Mouse (Mus musculus): ENCODE data around the gene Lpgat1. TPM values are rescaled to one million over a fixed set of nuclear protein-coding genes. Genes with fewer than 3 reads are reported as not detected.

Lpgat1 gene
- polyA plus RNA-seq, 1 experiment from 2014 or later, result 32.2 TPM

DNA sequence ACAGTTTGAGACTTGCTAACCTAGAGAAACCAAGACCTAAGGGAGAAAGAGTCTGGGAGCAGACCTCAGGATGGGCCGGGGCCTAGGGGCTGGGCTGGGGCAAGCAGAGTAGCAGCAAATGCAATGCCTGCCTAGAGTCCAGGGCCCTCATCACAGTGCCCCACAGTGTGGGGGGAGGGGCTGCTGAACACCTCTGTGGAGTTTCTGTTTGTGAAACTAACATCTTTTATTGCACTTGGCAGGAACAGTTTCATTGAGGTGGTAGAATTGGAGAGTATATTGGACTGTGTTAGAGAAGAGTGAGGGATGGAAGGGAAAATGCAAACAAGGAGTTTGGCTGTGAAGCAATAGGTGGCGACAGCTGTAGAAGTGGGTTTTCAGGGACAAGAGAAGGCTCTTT, 21.1 kb downstream of the Lpgat1 start:
- Histone ChIP-seq H3K9me3 (no peaks in the 10 kb centered on the region), H3K4me2 (replicated peaks) (no peak overlapping the region), H3K27me3 (no peaks in the 10 kb centered on the region), H3K36me3 (peaks cover 4% of the 10 kb centered on the region; the same call in 1 of the 2 replicates), H3K4me3 (no peak overlapping the region), H3K27ac (replicated peaks) (no peak overlapping the region), H3K9ac (replicated peaks) (no peak overlapping the region), H3K4me1 (no peaks in the 10 kb centered on the region)
- 93% methylated on average over 2 of the region's 2 CpGs for WGBS
- ATAC-seq (replicated peaks), result no peak

DNA sequence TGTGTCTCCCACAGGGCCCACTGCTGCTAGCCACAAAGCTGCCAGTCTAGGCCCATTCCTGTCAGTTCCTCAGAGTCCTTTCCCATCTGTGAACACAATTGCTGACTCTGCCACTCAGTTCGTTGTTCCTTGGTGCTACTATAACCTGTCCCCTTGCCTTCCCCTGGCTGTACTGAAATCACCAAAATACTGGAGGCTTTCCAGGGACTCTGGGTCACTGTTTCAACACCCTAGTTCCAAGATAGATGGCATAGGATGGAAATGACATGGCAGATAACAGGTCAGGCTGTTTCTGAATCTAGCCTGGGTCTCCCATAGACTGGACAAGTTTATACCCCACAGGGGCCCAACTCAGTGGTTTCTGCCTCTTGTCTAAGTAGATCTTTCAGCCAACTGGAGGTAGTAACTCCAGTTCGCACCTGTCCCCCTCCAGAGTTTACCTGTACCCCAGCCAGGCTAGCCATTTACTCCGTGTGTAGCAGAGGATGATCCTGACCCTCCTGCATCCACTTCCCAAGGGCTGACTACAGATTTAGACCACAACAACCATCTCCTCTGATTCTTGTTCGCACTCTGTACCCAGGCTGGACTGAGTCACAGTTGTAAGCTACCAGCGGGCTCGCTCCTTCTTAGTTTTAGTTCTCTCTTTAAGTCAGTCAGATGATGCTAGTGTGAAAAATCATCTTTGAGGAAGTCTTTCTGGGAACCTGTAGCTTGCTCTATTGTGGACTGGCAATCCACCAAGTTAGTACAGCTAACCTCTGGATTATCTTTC, 23.1 kb downstream of the Lpgat1 start:
- Histone ChIP-seq H3K9ac (replicated peaks) (no peak overlapping the region), H3K4me1 (no peaks in the 10 kb centered on the region), H3K4me3 (no peak overlapping the region), H3K4me2 (replicated peaks) (no peak overlapping the region), H3K9me3 (no peaks in the 10 kb centered on the region), H3K27ac (replicated peaks) (no peak overlapping the region), H3K36me3 (no peaks in the 10 kb centered on the region), H3K27me3 (no peaks in the 10 kb centered on the region)
- ATAC-seq (replicated peaks), result no peak
- WGBS, result 91% methylated on average over 6 of the region's 6 CpGs

DNA sequence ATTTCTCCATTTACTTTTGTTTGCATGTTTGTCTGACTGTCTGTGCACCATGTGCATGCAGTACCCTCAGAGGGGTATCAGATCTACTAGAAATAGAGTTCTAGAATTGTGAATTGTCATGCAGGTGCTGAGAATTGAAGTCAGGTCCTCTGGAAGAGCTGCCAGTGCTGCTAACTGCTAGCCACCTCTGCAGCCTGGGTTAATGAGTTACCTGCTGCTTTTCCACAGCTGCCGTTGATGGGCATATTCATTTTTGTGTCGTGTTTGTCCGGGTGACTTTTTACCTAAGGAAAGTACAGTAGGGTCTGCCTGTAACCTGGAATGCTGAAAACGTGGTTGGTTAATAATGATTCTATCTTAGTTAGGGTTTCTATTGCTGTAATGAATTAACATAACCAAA, 24.0 kb downstream of the Lpgat1 start:
- Histone ChIP-seq H3K27me3 (no peaks in the 10 kb centered on the region), H3K4me1 (no peaks in the 10 kb centered on the region), H3K27ac (replicated peaks) (no peak overlapping the region), H3K4me3 (no peak overlapping the region), H3K9me3 (no peaks in the 10 kb centered on the region), H3K9ac (replicated peaks) (no peak overlapping the region), H3K36me3 (no peaks in the 10 kb centered on the region), H3K4me2 (replicated peaks) (no peak overlapping the region)
- ATAC-seq (replicated peaks), result no peak
- WGBS, result 91% methylated on average over 4 of the region's 4 CpGs

GRCm38 (mm10) chr1:191748431-191748830, 30.8 kb downstream of the Lpgat1 start:
- Histone ChIP-seq H3K27me3 (no peaks in the 10 kb centered on the region), H3K36me3 (no peaks in the 10 kb centered on the region), H3K27ac (replicated peaks) (no peak overlapping the region), H3K4me3 (no peak overlapping the region), H3K9ac (replicated peaks) (no peak overlapping the region), H3K9me3 (no peaks in the 10 kb centered on the region), H3K4me1 (no peaks in the 10 kb centered on the region), H3K4me2 (replicated peaks) (no peak overlapping the region)
- ATAC-seq (replicated peaks), result no peak
- WGBS, result 67% methylated on average over 1 of the region's 1 CpGs

GRCm38 (mm10) chr1:191756520-191757199, 39.0 kb downstream of the Lpgat1 start:
- no peaks in the 10 kb centered on the region for H3K27me3 ChIP-seq

GRCm38 (mm10) chr1:191774106-191774505, 56.5 kb downstream of the Lpgat1 start:
- 74% methylated on average over 5 of the region's 5 CpGs for WGBS
- no peak for ATAC-seq (replicated peaks)
- H3K36me3 ChIP-seq, result peaks cover 45% of the 10 kb centered on the region

More at GRCm38 (mm10) chr1:191756520-191757199, 39.0 kb downstream of the Lpgat1 start:
- Histone ChIP-seq H3K9ac (replicated peaks) (no peak overlapping the region), H3K27ac (replicated peaks) (no peak overlapping the region), H3K9me3 (no peaks in the 10 kb centered on the region), H3K36me3 (peaks cover 25% of the 10 kb centered on the region), H3K4me2 (replicated peaks) (no peak overlapping the region), H3K4me3 (no peak overlapping the region), H3K4me1 (no peaks in the 10 kb centered on the region)
- ATAC-seq (replicated peaks), result no peak
- WGBS, result 96% methylated on average over 3 of the region's 3 CpGs

GRCm38 (mm10) chr1:191775116-191775515, 57.5 kb downstream of the Lpgat1 start:
- ATAC-seq (replicated peaks), result no peak
- Histone ChIP-seq H3K4me3 (no peak overlapping the region), H3K4me2 (replicated peaks) (no peak overlapping the region), H3K9me3 (no peaks in the 10 kb centered on the region), H3K36me3 (peaks cover 51% of the 10 kb centered on the region), H3K27me3 (no peaks in the 10 kb centered on the region), H3K4me1 (no peaks in the 10 kb centered on the region), H3K9ac (replicated peaks) (no peak overlapping the region), H3K27ac (replicated peaks) (no peak overlapping the region)
- 91% methylated on average over 8 of the region's 8 CpGs for WGBS

More at GRCm38 (mm10) chr1:191774106-191774505, 56.5 kb downstream of the Lpgat1 start:
- H3K9me3 ChIP-seq, result no peaks in the 10 kb centered on the region
- no peak overlapping the region for H3K9ac ChIP-seq (replicated peaks)
- no peak overlapping the region for H3K27ac ChIP-seq (replicated peaks)
- H3K4me1 ChIP-seq, result no peaks in the 10 kb centered on the region
- H3K27me3 ChIP-seq, result no peaks in the 10 kb centered on the region
- no peak overlapping the region for H3K4me3 ChIP-seq
- no peak overlapping the region for H3K4me2 ChIP-seq (replicated peaks)

DNA sequence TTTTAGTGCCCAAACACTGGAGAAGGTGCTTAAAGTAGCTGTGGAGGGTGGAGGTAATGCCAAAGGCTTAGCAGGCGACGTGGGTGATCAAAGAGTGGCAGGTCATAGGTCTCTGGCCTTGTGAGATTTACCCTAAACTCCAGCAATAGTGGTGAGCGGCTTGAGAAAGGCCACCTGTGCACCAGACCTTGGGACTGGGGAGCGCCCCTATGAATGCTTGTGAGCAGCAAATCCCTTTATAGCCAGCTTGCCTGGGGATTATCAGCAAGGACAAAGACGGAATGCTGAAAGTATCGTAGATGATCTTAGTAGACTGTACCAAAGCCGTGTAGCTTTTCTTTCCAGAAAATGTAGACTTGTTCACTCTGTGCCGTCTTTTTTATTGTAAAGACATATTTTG, 59.9 kb downstream of the Lpgat1 start:
- no peaks in the 10 kb centered on the region for H3K27me3 ChIP-seq
- 74% methylated on average over 8 of the region's 8 CpGs for WGBS
- no peak for ATAC-seq (replicated peaks)
- H3K9ac ChIP-seq (replicated peaks), result no peak overlapping the region
- H3K4me1 ChIP-seq, result no peaks in the 10 kb centered on the region
- no peak overlapping the region for H3K4me3 ChIP-seq
- H3K27ac ChIP-seq (replicated peaks), result no peak overlapping the region
- H3K4me2 ChIP-seq (replicated peaks), result no peak overlapping the region
- H3K9me3 ChIP-seq, result no peaks in the 10 kb centered on the region
- H3K36me3 ChIP-seq, result peaks cover 58% of the 10 kb centered on the region

- H3K4me2 ChIP-seq (replicated peaks), result no peak overlapping the region
- no peaks in the 10 kb centered on the region for H3K9me3 ChIP-seq
- no peak overlapping the region for H3K9ac ChIP-seq (replicated peaks)
- H3K27me3 ChIP-seq, result no peaks in the 10 kb centered on the region
- 100% methylated on average over 1 of the region's 1 CpGs for WGBS
- ATAC-seq (replicated peaks), result no peak
- no peak overlapping the region for H3K4me3 ChIP-seq
- no peak overlapping the region for H3K27ac ChIP-seq (replicated peaks)
- H3K4me1 ChIP-seq, result no peaks in the 10 kb centered on the region
- H3K36me3 ChIP-seq, result peaks cover 44% of the 10 kb centered on the region
Measured at GRCm38 (mm10) chr1:191780470-191780869, 62.8 kb downstream of the Lpgat1 start.

DNA sequence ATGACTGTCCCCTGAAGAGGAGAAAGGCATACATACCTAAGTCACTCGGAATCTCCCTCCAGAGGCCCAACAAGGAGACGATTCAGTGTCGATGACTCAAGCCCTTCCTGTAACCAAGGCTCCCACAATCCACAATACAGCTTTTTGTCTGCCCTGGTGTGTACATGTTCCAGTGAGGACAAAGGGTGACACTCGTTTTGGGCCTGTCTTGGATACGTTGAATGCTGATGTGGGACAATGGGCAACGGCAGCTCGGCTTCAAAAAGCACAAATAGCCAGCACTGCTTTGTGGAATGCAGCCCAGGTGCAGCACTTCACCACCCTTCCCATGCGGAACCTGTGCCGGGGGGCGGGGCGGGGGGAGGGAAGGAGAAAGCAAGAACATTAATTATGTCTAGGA, 67.5 kb downstream of the Lpgat1 start:
- Histone ChIP-seq H3K4me2 (replicated peaks) (no peak overlapping the region), H3K27ac (replicated peaks) (no peak overlapping the region), H3K36me3 (peaks cover 8% of the 10 kb centered on the region; the same call in 1 of the 2 replicates), H3K27me3 (no peaks in the 10 kb centered on the region), H3K9me3 (0 out of 2 replicates have a peak, but pooled peaks cover 4% of the 10 kb centered on the region), H3K4me1 (no peaks in the 10 kb centered on the region), H3K9ac (replicated peaks) (no peak overlapping the region), H3K4me3 (no peak overlapping the region)
- 48% methylated on average over 11 of the region's 11 CpGs for WGBS
- no peak for ATAC-seq (replicated peaks)

DNA sequence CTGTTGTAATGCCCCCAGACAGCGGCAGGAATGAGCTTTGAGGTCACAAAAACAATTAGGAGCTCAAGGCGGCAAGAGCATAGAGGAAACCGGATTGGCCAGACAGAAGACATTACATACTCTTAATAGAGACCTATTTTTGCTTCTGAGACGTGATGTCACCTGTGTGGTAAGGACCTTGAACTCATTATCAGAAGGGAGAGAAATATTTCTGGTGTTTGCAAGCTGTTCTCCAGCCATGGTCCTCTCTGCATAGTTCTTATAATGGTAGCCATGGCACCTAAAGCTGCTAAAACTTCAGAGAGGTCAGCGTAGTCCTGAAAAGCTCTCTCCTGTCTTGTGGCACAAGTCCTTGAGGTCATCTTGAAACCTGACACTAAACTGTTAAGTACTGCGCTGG, 68.6 kb downstream of the Lpgat1 start:
- no peak for ATAC-seq (replicated peaks)

DNA sequence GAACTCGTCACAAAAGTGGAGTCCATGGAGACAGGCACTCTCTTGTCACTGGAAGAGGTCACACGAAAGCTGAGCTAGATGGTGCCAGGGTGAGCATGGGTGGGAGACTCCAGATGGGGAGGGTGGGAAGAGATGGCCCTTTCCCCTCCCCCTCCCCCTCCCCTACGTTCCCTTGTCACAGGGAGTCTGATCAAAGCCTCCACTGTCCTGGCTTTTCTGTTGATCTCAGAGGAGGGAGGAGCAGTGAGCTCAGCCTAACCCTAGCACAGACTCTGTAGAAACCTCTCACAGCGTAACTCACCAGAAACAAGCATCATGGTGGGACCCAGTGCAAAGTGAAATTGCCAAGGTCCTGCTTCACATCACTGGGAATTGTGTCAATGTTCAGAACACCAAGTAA, 69.7 kb downstream of the Lpgat1 start:
- no peaks in the 10 kb centered on the region for H3K36me3 ChIP-seq
- no peak overlapping the region for H3K4me3 ChIP-seq
- no peak overlapping the region for H3K27ac ChIP-seq (replicated peaks)
- H3K9ac ChIP-seq (replicated peaks), result no peak overlapping the region
- H3K27me3 ChIP-seq, result no peaks in the 10 kb centered on the region
- H3K4me1 ChIP-seq, result no peaks in the 10 kb centered on the region
- H3K4me2 ChIP-seq (replicated peaks), result no peak overlapping the region
- no peak for ATAC-seq (replicated peaks)
- 45% methylated on average over 4 of the region's 4 CpGs for WGBS
- 0 out of 2 replicates have a peak, but pooled peaks cover 4% of the 10 kb centered on the region for H3K9me3 ChIP-seq

More for the DNA sequence above, 68.6 kb downstream of the Lpgat1 start:
- Histone ChIP-seq H3K4me3 (no peak overlapping the region), H3K4me1 (no peaks in the 10 kb centered on the region), H3K9ac (replicated peaks) (no peak overlapping the region), H3K9me3 (0 out of 2 replicates have a peak, but pooled peaks cover 4% of the 10 kb centered on the region), H3K4me2 (replicated peaks) (no peak overlapping the region), H3K27ac (replicated peaks) (no peak overlapping the region), H3K27me3 (no peaks in the 10 kb centered on the region), H3K36me3 (peaks cover 3% of the 10 kb centered on the region; the same call in 1 of the 2 replicates)
- 59% methylated on average over 6 of the region's 6 CpGs for WGBS
